Mouse (Mus musculus): ENCODE data around the gene Aifm1. TPM values are rescaled to one million over a fixed set of nuclear protein-coding genes. Genes with fewer than 3 reads are reported as not detected.

Gene Aifm1
- polyA plus RNA-seq, 1 experiment from 2014 or later = 100 TPM

DNA sequence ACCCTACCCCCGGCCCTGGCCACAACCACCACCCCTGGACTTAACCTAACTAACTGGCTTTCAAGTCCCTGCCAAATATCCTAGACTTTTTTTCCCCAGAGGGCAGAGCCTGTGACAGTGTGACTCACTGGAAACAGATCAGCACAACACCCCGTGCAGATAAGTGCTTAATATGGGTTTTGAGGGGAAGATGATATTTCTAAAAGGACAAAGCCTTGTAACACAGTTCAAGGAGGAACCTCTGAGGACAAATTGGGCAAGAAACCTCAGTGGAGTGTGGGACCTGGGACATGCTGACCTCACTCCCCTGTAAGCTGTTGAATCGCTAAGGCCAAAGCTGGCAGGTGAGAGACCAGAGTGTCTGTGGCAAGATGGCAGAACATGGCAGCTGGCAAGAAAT, 8.3 kb upstream of the Aifm1 start:
- Histone ChIP-seq H3K9ac (ENCODE audit: low read depth, low read length) (no peak overlapping the region), H3K4me2 (ENCODE audit: low read length) (no peak overlapping the region), H3K27ac (no peak overlapping the region), H3K27me3 (ENCODE audit: insufficient read depth, low read length) (no peaks in the 10 kb centered on the region), H3K4me3 (replicated peaks; ENCODE audit: low read depth, low read length) (no peak overlapping the region), H3K4me1 (replicated peaks; ENCODE audit: insufficient read depth, low read length) (no peaks in the 10 kb centered on the region), H3K9me3 (replicated peaks; ENCODE audit: low read length) (no peaks in the 10 kb centered on the region), H3K36me3 (ENCODE audit: insufficient read depth, low read length) (no peaks in the 10 kb centered on the region)
- 86% methylated on average over 3 of the region's 3 CpGs for WGBS
- TF ChIP-seq CTCF (IDR thresholded peaks at IDR 0.05; ENCODE audit: low read depth) = no peak
- ATAC-seq (replicated peaks; ENCODE audit: low FRiP score, low read depth) (no peak), DNase-seq (ENCODE audit: low spot score) (no peak)

DNA sequence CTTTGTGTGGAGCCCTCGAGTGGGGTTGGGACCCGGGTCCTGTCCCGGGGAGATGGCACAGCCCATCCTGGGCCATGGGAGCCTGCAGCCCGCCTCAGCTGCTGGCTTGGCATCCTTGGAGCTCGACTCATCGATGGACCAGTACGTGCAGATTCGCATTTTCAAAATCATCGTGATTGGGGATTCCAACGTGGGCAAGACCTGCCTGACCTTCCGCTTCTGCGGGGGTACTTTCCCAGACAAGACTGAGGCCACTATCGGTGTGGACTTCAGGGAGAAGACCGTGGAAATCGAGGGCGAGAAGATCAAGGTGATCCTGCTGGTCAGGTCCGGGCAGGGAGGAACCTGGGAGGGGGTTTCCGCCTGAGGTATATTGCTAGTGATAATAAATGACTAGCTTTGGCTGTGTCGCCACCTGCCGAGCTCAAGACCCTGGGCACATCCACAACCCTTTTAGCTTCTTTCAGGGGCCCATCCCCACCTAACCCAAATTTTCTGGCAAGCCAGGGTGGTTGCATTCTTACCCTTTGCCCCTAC, 6.3 kb upstream of the Aifm1 start:
- H3K4me1 ChIP-seq (replicated peaks; ENCODE audit: insufficient read depth, low read length) = no peaks in the 10 kb centered on the region
- DNase-seq (ENCODE audit: low spot score) (no peak), ATAC-seq (replicated peaks; ENCODE audit: low FRiP score, low read depth) (no peak)
- H3K9me3 ChIP-seq (replicated peaks; ENCODE audit: low read length) = no peaks in the 10 kb centered on the region
- peak overlapping the region; percentile 66 for H3K4me2 ChIP-seq (ENCODE audit: low read length)
- peak overlapping the region; percentile 38 for H3K4me3 ChIP-seq (replicated peaks; ENCODE audit: low read depth, low read length)
- H3K36me3 ChIP-seq (ENCODE audit: insufficient read depth, low read length) = no peaks in the 10 kb centered on the region
- H3K9ac ChIP-seq (ENCODE audit: low read depth, low read length) = peak overlapping the region; percentile 54
- 30% methylated on average over 20 of the region's 20 CpGs for WGBS
- H3K27ac ChIP-seq = no peak overlapping the region
- peak; percentile 28; the same call in 1 of the 2 replicates for TF ChIP-seq CTCF (IDR thresholded peaks at IDR 0.05; ENCODE audit: low read depth)
- H3K27me3 ChIP-seq (ENCODE audit: insufficient read depth, low read length) = no peaks in the 10 kb centered on the region

DNA sequence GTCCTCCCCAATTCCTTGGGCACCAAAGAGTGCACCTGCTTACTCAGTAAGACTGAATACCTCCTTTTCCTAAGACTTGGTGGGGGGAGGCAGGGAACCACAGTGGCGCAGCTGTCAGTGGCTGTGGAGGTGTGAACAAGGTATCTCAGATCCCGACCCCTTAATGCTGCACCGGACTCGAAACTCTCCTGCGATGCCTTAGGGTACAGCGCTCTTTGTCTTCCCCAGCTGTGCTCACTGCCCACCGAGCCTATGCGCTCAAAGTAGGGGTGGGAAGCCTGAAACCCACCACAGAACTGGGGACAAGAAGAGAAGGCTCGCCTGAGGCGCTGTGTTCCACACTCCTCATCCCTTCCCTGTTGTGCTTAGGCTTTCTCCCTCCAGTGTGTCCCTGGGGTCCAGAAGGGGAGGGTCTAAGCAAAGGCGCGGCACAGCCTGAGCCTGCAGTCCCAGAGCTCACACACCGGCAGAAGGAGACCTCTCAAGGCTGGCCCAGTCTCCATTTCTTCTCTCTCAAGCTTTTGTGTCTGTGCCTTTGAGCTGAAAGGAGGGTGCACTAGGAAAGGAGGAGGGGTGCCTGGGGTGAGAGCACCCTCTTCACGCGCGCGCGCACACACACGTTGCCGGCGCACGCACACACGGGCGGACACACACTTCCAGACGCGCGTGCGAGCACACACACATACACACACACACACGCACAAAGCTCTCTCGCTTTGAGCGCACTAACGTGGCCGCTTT, 5.6 kb upstream of the Aifm1 start, which contains the start of gene Rab33a:
Gene Rab33a (plus strand): TSS at position 478 of the 741 bp plus-strand sequence.
- no peak for TF ChIP-seq CTCF (IDR thresholded peaks at IDR 0.05; ENCODE audit: low read depth)
- H3K4me3 ChIP-seq (replicated peaks; ENCODE audit: low read depth, low read length) = peak within 1 kb of the TSS; percentile 38
- H3K27ac ChIP-seq = no peak within 1 kb of the TSS
- H3K9ac ChIP-seq (ENCODE audit: low read depth, low read length) = peak within 1 kb of the TSS; percentile 54
- WGBS = 43% methylated on average over 33 of the region's 33 CpGs
- peak within 1 kb of the TSS; percentile 66 for H3K4me2 ChIP-seq (ENCODE audit: low read length)
- peak; percentile 63 for ATAC-seq (replicated peaks; ENCODE audit: low FRiP score, low read depth)
- no peak for DNase-seq (ENCODE audit: low spot score)
- no peaks in the 10 kb centered on the region for H3K36me3 ChIP-seq (ENCODE audit: insufficient read depth, low read length)
- H3K9me3 ChIP-seq (replicated peaks; ENCODE audit: low read length) = no peaks in the 10 kb centered on the region
- H3K4me1 ChIP-seq (replicated peaks; ENCODE audit: insufficient read depth, low read length) = no peaks in the 10 kb centered on the region
- H3K27me3 ChIP-seq (ENCODE audit: insufficient read depth, low read length) = no peaks in the 10 kb centered on the region

DNA sequence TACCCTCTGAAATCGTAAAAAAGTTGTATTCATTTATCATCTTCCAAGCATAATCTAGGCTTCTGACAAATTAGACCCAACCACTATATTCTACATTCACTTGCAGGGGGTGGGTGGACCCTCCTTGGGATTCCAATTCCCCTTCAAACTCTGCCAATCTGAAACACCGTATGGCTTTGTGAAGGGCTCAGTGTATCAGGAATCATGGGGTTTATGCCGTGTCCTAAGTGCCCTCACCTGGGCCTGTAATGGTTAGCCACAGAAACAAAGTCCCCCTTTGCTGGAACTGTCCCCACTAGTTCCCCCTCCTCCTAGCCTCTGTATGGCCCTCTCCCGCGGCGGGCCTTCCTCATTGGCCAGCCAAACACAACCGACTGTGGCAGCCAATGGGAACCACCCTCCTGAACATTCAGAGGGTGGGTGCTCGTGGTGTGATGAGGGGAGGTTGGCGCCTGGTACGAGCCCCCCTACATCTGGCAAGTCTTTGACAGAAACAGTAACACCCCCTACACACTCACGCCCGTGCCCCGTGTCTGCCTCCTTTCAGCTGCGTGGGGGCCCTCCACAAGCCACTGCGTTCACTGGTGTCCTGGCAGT, 4.9 kb upstream of the Aifm1 start:
- Histone ChIP-seq H3K36me3 (ENCODE audit: insufficient read depth, low read length) (no peaks in the 10 kb centered on the region), H3K4me1 (replicated peaks; ENCODE audit: insufficient read depth, low read length) (no peaks in the 10 kb centered on the region), H3K9me3 (replicated peaks; ENCODE audit: low read length) (no peaks in the 10 kb centered on the region), H3K27ac (no peak overlapping the region), H3K27me3 (ENCODE audit: insufficient read depth, low read length) (no peaks in the 10 kb centered on the region), H3K9ac (ENCODE audit: low read depth, low read length) (no peak overlapping the region), H3K4me2 (ENCODE audit: low read length) (peak overlapping the region; percentile 66), H3K4me3 (replicated peaks; ENCODE audit: low read depth, low read length) (peak overlapping the region; percentile 38)
- 43% methylated on average over 15 of the region's 15 CpGs for WGBS
- TF ChIP-seq CTCF (IDR thresholded peaks at IDR 0.05; ENCODE audit: low read depth) = no peak
- peak; percentile 47; the same call in 1 of the 2 replicates for ATAC-seq (replicated peaks; ENCODE audit: low FRiP score, low read depth)
- DNase-seq (ENCODE audit: low spot score) = no peak

DNA sequence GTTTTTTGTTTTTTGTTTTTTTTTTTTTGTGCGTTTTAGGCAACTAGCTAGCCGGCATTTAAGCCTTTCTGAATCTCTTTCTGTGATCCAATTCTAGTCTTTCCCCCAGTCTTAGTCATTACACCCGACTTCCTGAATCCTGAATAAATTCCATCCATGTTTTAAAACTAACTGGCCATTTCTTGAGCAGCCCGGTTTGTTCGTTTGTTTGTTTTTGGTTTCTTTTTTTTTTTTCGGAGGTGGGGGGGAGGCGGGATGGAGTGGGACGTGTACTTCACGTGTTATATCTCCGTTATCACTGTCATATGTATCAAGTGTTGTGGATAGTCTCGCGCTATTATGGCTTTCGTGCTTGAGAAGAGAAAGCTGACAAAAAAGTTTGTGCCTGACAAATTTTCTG, 461 bp upstream of the Aifm1 start:
- peak overlapping the region; percentile 47; the same call in 1 of the 2 replicates for H3K9ac ChIP-seq (ENCODE audit: low read depth, low read length)
- ATAC-seq (replicated peaks; ENCODE audit: low FRiP score, low read depth) (no peak), DNase-seq (ENCODE audit: low spot score) (no peak)
- 26% methylated on average over 13 of the region's 13 CpGs for WGBS
- H3K4me1 ChIP-seq (replicated peaks; ENCODE audit: insufficient read depth, low read length) = no peaks in the 10 kb centered on the region
- no peaks in the 10 kb centered on the region for H3K9me3 ChIP-seq (replicated peaks; ENCODE audit: low read length)
- H3K27ac ChIP-seq = peak overlapping the region; percentile 50; the same call in 1 of the 2 replicates
- peak overlapping the region; percentile 62 for H3K4me2 ChIP-seq (ENCODE audit: low read length)
- peak overlapping the region; percentile 50 for H3K4me3 ChIP-seq (replicated peaks; ENCODE audit: low read depth, low read length)
- H3K36me3 ChIP-seq (ENCODE audit: insufficient read depth, low read length) = no peaks in the 10 kb centered on the region
- no peak for TF ChIP-seq CTCF (IDR thresholded peaks at IDR 0.05; ENCODE audit: low read depth)
- H3K27me3 ChIP-seq (ENCODE audit: insufficient read depth, low read length) = no peaks in the 10 kb centered on the region

DNA sequence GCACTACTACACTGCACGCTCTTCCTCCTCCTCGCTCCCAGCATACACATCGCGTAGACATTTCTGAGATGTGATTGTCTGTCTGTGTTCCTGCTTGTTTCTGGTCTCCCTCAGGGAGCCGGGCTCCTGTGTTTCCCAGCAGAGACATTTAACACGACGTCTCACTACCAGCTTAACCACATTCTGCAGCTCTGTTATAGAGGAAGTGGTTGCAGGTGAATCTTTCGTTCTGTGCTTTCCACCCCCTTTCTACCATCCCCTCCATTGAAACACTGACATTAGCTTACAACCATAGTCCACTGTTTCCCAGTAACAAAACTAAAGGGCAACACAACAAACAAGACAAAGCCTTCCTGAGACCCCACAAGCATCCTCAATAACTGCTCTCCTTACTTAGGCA, 19.6 kb downstream of the Aifm1 start:
- WGBS = 94% methylated on average over 8 of the region's 8 CpGs
- Histone ChIP-seq H3K9me3 (replicated peaks; ENCODE audit: low read length) (no peaks in the 10 kb centered on the region), H3K27me3 (ENCODE audit: insufficient read depth, low read length) (no peaks in the 10 kb centered on the region), H3K4me3 (replicated peaks; ENCODE audit: low read depth, low read length) (no peak overlapping the region), H3K27ac (no peak overlapping the region), H3K36me3 (ENCODE audit: insufficient read depth, low read length) (no peaks in the 10 kb centered on the region), H3K4me1 (replicated peaks; ENCODE audit: insufficient read depth, low read length) (no peaks in the 10 kb centered on the region), H3K9ac (ENCODE audit: low read depth, low read length) (no peak overlapping the region), H3K4me2 (ENCODE audit: low read length) (no peak overlapping the region)
- DNase-seq (ENCODE audit: low spot score) = no peak
- no peak for ATAC-seq (replicated peaks; ENCODE audit: low FRiP score, low read depth)
- no peak for TF ChIP-seq CTCF (IDR thresholded peaks at IDR 0.05; ENCODE audit: low read depth)

All from kidney, postnatal 0 days (tissue).